Mouse (Mus musculus) G1E (cell line): Measurements from ENCODE around the gene Gfra1. TPM values are rescaled to one million over a fixed set of nuclear protein-coding genes. Genes with fewer than 3 reads are reported as not detected.

Source experiments
- ATAC-seq: 2 replicates; pipeline ENCODE4 v1.8.0; 2016; ENCODE audit warnings: mild to moderate bottlenecking; ENCODE audit not compliant: insufficient number of reproducible peaks, poor library complexity, low FRiP score, severe bottlenecking; ENCODE audit errors: extremely low read depth
- DNase-seq: peaks from one replicate; pipeline ENCODE4 v3.0.0; 2012; ENCODE audit warnings: low spot score
- H3K27me3 ChIP-seq: 2 replicates; pipeline ENCODE4 v1.6.1; 2012; ENCODE audit warnings: mild to moderate bottlenecking, low read length, inconsistent platforms; ENCODE audit not compliant: insufficient read depth
- H3K36me3 ChIP-seq: replicated peaks from 2 replicates; pipeline ENCODE3; 2012; ENCODE audit warnings: mild to moderate bottlenecking, inconsistent platforms
- H3K4me1 ChIP-seq: 2 replicates; pipeline ENCODE4 v1.6.1; 2012; ENCODE audit warnings: low read depth, low read length, inconsistent platforms, mixed read lengths; ENCODE audit not compliant: insufficient read depth
- H3K4me3 ChIP-seq: 2 replicates; pipeline ENCODE4 v1.5.1; 2012; ENCODE audit warnings: low read depth, mild to moderate bottlenecking, inconsistent platforms, low read length, moderate library complexity, mixed read lengths
- H3K9me3 ChIP-seq: replicated peaks from 2 replicates; pipeline ENCODE4 v1.6.1; 2012; ENCODE audit warnings: inconsistent platforms
- CTCF ChIP-seq: IDR thresholded peaks from 2 replicates; pipeline ENCODE4 v1.5.1; 2012; ENCODE audit warnings: low read depth, low read length, inconsistent platforms, mixed read lengths
- GATA1 ChIP-seq: IDR thresholded peaks from 2 replicates; pipeline ENCODE4 v1.6.1; 2012; ENCODE audit warnings: borderline replicate concordance, low read length, inconsistent platforms, mixed read lengths
- GATA2 ChIP-seq: IDR thresholded peaks from 2 replicates; pipeline ENCODE4 v1.6.1; 2012; ENCODE audit warnings: low read depth, low read length, inconsistent platforms, borderline replicate concordance
- POLR2AphosphoS5 ChIP-seq: IDR thresholded peaks from 2 replicates; pipeline ENCODE4 v1.6.1; 2012; ENCODE audit warnings: low read depth, low read length, inconsistent platforms; ENCODE audit not compliant: insufficient replicate concordance
- TAL1 ChIP-seq: conservative IDR thresholded peaks from 2 replicates; pipeline ENCODE4 v1.6.1; 2012; ENCODE audit warnings: low read depth, low read length, inconsistent platforms, mixed read lengths
- polyA plus RNA-seq: library from polyadenylated mRNA; stranded (reverse); fragments of >175 nt; gene quantifications from 2 replicates; pipeline ENCODE4 v1.2.3, GENCODE M21; 2012
- total RNA-seq, 2 experiments: library from RNA; stranded (forward) in 1 of 2; stranded (reverse) in 1 of 2; fragments of 200-1000 nt in 1 of 2; fragments of >200 nt in 1 of 2; fragmentation: Nextera tagmentation in 1 of 2; gene quantifications; 2 replicates each; pipeline ENCODE4 v1.2.3; 2014 to 2017

The Gfra1 gene
- total and polyA plus RNA-seq, 3 experiments, result 0.16 TPM; not detected in 2

DNA sequence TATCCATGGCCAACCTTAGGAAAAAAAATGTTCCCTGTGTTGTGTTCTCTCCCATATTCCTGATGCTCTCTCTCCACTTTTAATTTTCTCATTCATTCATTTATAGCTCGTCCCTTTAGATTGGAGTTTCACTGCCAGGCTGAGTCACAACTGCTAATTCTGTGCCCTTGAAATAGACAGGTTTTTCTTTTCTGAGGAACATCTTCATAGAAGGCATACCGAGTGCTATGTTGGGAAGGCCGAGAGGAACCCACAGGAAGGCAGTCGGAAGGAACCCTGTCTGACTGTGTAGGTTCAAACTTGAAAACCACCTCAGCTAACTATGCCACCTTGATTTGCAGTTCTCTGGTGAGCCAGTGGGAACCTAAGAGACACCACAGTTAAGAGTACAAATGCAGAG, 81.6 kb downstream of the Gfra1 start:
- Histone ChIP-seq H3K27me3 (no peaks in the 10 kb centered on the region), H3K36me3 (no peaks in the 10 kb centered on the region), H3K4me3 (no peak overlapping the region), H3K9me3 (peaks cover 18% of the 10 kb centered on the region), H3K4me1 (no peaks in the 10 kb centered on the region)
- TF ChIP-seq CTCF (no peak), GATA2 (no peak), TAL1 (no peak), POLR2AphosphoS5 (no peak), GATA1 (no peak)
- ATAC-seq (no peak), DNase-seq (no peak)

DNA sequence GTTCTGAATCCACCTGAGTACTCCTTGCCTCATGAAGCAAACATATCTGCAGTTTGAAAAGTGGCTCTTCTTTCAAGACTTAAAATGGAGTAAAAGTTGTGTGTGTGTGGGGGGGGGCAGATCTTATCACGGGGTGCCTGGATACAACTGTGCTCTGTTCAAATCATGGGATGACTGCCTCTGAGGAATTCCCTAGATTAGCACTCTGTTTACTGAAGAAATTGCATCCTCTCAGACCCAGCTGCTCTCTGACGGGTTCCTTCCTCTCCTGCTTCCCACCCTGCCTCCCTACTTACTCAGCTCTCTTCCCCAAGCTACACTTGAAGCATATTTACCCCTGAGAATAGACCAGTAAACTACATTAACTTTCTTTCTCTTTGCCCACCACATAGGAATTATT, 87.2 kb downstream of the Gfra1 start:
- Histone ChIP-seq H3K27me3 (no peaks in the 10 kb centered on the region), H3K4me3 (no peak overlapping the region), H3K9me3 (peaks cover 29% of the 10 kb centered on the region), H3K4me1 (no peaks in the 10 kb centered on the region), H3K36me3 (no peaks in the 10 kb centered on the region)
- TF ChIP-seq TAL1, result no peak
- no peak for TF ChIP-seq GATA1
- TF ChIP-seq GATA2, result no peak
- TF ChIP-seq POLR2AphosphoS5, result no peak
- no peak for TF ChIP-seq CTCF
- ATAC-seq, result no peak
- no peak for DNase-seq

DNA sequence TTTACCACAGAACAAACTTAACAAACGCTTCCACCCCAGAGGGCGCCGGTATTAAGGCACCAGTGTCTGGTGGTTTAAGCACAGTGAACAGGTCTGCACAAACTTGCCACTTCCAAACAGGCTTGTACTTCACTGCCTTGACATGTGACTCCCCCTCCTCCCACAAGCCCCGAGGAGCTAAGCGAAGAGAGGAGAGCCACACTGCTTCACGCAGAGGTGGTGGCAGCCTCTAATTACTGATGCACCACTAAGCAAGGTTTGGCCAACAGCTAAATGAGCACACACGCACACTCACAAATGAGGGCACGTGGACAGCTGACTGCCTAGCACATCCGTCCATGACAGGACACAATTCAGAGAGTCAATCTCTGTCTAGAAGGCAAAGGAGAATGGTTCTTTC, 91.0 kb downstream of the Gfra1 start:
- H3K9me3 ChIP-seq, result peaks cover 39% of the 10 kb centered on the region
- no peak for DNase-seq
- ATAC-seq, result no peak

DNA sequence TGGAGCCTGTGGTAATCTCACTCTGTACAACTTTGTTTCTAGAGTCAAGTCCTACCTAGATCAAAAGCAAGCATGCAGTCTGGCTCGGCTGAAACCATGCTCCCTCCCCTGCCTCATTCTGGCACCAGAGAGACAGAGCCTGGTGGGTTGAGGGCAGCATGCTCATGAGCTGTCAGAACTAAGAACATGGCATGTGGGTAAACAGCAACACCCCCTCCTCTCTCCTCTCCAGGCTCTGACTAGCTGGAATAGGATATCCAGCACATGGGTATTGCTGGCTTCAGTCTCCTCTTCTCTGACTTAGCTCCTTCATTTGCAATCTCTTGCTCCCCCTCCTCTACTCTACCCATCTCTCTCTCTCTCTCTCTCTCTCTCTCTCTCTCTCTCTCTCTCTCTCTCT, 94.7 kb downstream of the Gfra1 start:
- Histone ChIP-seq H3K9me3 (peaks cover 37% of the 10 kb centered on the region), H3K4me3 (no peak overlapping the region), H3K4me1 (no peaks in the 10 kb centered on the region), H3K36me3 (no peaks in the 10 kb centered on the region), H3K27me3 (no peaks in the 10 kb centered on the region)
- no peak for DNase-seq
- TF ChIP-seq TAL1 (no peak), CTCF (no peak), GATA1 (no peak), POLR2AphosphoS5 (no peak), GATA2 (no peak)
- no peak for ATAC-seq

More for the DNA sequence above, 91.0 kb downstream of the Gfra1 start:
- Histone ChIP-seq H3K27me3 (no peaks in the 10 kb centered on the region), H3K4me1 (no peaks in the 10 kb centered on the region), H3K36me3 (no peaks in the 10 kb centered on the region), H3K4me3 (no peak overlapping the region)
- TF ChIP-seq GATA2 (no peak), CTCF (no peak), TAL1 (no peak), POLR2AphosphoS5 (no peak), GATA1 (no peak)

DNA sequence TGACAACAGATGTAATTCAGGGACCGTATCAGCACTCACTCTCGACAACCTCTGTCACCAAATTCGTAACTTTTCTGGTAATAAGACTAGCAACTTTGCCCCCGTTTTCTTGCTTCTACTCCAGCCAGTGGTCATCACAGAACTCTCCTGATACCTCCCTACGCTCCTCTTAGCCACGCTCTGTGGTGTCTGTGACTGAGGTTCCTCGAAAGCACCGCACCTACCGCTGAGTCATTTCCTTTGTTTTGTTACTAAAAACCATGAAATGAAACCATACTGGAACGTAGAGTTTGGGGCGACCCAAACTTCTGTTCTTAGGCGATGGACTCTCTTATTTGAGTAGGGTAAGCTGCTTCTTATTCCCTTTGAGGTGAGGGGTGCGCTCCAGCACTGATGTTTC, 97.6 kb downstream of the Gfra1 start:
- ATAC-seq (no peak), DNase-seq (no peak)
- no peak overlapping the region for H3K4me3 ChIP-seq
- H3K9me3 ChIP-seq, result peaks cover 21% of the 10 kb centered on the region
- no peaks in the 10 kb centered on the region for H3K27me3 ChIP-seq
- no peaks in the 10 kb centered on the region for H3K4me1 ChIP-seq
- no peaks in the 10 kb centered on the region for H3K36me3 ChIP-seq
- TF ChIP-seq GATA1, result no peak

DNA sequence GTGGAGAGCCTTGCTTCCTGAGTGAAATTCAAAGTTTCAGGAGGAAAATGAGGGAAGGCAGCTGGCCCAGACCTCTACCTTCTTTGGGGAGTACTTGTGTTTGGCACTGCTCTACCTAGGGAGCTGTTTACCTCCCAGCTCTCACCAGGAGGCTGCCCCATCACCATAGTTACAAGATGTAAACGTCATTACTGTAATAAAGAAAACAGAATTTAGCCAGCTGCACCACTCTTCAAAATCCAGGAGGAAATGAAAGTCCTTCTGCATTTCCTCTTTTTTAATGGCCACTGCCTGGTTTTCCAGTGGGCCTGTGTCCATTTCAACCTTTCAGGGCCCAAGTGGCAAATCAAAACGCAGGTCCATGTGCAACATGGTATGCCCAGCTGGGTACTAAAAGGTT, 101.8 kb downstream of the Gfra1 start:
- Histone ChIP-seq H3K4me3 (no peak overlapping the region), H3K9me3 (peaks cover 21% of the 10 kb centered on the region), H3K4me1 (no peaks in the 10 kb centered on the region), H3K27me3 (no peaks in the 10 kb centered on the region), H3K36me3 (no peaks in the 10 kb centered on the region)
- TF ChIP-seq TAL1 (no peak), POLR2AphosphoS5 (no peak), GATA2 (no peak), CTCF (no peak), GATA1 (no peak)
- ATAC-seq, result no peak
- DNase-seq, result no peak

DNA sequence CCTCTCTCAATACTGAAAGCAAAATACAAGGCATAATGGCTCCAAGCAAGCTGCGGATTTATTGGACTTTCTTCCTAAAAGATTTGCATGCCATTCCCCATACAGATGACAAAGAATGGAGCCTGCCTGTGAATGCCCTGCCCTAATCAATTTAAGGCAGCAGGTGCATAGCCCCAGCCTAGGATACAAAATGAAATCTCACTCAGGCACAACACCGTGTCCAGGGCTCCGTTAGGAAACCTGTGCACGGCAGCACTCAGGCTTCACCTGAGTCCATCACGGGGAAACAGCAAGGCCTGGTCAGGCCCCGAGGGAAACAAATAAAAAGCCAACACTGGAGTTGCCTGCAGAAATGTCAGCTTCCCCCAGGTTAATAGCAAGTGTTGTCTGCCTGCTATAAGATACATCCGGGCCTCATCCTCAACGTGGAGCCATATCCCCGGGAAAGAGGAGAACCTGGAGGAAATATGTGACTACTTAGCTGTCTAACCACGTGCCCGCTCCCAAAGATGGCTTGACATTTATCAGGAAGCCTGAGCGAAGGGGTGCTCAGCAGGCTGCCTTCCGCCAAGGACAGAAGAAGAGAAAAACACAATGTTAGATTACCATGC, 102.3 kb downstream of the Gfra1 start:
- ATAC-seq, result no peak
- peaks cover 22% of the 10 kb centered on the region for H3K9me3 ChIP-seq
- no peak for TF ChIP-seq CTCF
- TF ChIP-seq POLR2AphosphoS5, result no peak
- TF ChIP-seq TAL1, result no peak
- TF ChIP-seq GATA1, result no peak
- H3K27me3 ChIP-seq, result no peaks in the 10 kb centered on the region
- no peaks in the 10 kb centered on the region for H3K4me1 ChIP-seq
- no peak for DNase-seq
- no peaks in the 10 kb centered on the region for H3K36me3 ChIP-seq
- H3K4me3 ChIP-seq, result no peak overlapping the region
